Mouse (Mus musculus) megakaryocyte-erythroid progenitor cell, adult 5-6 weeks (primary cell): ENCODE measurements around the gene Fbxl12. TPM values are rescaled to one million over a fixed set of nuclear protein-coding genes. Genes with fewer than 3 reads are reported as not detected.

Experiments used
- ATAC-seq: replicated peaks from 2 replicates; pipeline ENCODE4 v1.8.0; 2016; ENCODE audit warnings: mild to moderate bottlenecking, inconsistent platforms; ENCODE audit not compliant: severe bottlenecking, poor library complexity, low FRiP score, low TSS enrichment
- total RNA-seq, 2 experiments: library from RNA; stranded (forward) in 1 of 2; stranded (reverse) in 1 of 2; fragments of 200-1000, 215-1000 nt in 1 of 2; fragments of >200 nt in 1 of 2; fragmentation: Nextera tagmentation in 1 of 2; gene quantifications; 2 replicates each; pipeline ENCODE4 v1.2.3; 2014 to 2017

Gene Fbxl12
- total RNA-seq, 2 experiments from 2014 or later, result 2.6 to 24.5 TPM

DNA sequence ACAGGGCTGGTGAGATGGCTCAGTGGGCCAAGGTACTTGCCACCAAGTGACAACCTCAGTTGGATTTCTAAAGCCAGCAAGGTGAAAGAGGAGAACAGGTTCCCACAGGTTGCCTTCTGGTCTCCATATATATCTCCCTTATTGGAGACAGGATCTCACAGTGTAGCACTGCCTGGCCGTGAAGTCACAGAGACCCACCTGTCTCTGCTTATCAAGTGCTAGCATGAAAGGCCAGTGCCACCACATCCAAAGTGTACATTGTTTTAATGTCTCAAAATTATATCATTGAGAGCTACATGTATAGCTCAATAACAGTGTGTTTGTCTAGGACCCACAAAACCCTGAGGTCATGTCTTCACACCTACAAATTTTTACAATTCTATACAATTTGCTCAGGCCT is 38.3 kb downstream of the Fbxl12 start:
- no peak for ATAC-seq

DNA sequence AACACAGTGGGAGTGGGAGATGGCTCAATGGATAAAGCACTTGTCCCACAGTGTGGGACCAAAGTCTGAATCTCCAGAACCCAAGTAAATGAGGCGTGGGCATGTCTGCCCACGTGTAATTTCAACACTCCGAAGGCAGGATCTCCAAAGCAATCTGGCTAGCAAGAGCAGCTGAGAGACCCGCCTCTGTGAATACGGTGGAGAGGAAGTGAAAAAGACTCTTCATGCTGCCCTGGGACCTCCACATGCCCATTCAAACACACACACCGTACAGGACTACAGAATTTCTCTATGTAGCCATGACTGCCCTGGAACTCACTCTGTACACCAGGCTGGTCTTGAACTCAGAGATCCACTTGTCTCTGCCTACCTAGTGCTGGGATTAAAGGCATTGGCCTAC is 43.3 kb downstream of the Fbxl12 start:
- ATAC-seq, result no peak

DNA sequence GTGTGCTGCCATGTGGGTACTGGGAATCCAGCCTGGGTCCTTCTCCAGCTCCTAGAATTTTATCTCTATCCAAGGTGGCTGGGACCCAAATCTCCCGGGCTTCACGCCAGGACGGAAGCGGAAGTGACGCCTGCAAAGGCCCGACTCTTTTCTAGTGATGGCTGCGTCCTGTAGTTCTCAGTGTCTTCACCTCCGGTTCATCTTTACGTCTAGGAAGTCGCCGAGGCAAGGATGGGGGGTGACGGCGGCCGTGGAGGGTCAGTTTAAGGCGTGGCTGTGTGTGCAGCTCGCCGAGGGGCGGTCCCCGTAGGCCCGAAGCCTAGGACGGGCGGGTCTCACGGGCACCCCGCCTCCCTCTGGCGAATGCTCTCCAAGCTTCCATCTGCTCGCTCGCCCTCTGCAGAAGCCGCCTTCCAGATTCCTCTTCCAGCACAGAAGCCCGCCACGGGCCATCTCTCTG is 63.4 kb downstream of the Fbxl12 start, which contains the start of gene Zfp846:
Gene Zfp846, plus strand, starts transcription at position 117 of the 460 bp plus-strand sequence.
- ATAC-seq, result peak; percentile 98

DNA sequence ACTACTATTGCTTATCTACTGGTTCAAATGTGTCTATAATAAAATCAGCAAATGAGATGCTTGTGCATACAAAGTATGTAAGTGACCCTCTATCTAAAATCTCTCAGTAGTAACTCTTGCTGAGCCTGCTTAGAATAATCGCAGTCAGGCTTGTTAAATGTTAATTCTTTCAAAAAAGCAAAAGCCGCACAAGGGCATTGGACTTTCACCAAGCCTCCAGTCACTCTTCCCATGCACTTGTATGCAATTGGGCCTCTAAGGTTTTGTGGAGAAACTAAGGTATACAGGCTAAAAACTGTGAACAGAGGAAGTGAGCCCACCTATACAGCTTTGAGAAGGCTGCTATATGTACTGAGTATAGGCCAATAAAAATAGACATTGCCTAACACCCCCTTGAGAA is 68.0 kb downstream of the Fbxl12 start:
- no peak for ATAC-seq

DNA sequence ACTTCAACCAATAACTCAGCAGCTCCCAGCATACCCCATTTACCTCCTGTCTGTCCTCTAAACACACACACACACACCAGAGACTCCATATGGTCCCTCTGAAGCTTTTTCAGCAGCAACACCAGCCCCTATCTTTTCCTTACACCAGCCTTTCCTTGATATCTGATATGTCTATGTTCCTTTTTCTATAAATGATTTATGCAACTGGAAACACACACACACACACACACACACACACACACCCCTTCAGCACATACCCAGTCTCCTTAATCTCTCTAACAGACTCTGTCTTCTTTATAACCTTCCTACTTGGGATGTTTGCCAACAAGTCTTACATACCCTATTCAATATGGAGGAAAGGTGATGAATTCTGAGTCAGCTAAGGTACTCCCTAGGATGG is 73.5 kb downstream of the Fbxl12 start:
- no peak for ATAC-seq

Other genes starting within 250 kb of the Fbxl12 start
- gene Zfp26, start 184.6 kb downstream of the Fbxl12 start, total RNA-seq (2014; fragmentation: Nextera tagmentation), result 27.8 and 32.3 TPM in 2 replicates
- gene Zfp26, start 184.6 kb downstream of the Fbxl12 start, total RNA-seq (2017), result 22.3 and 35.1 TPM in 2 replicates
- 15.2 and 19.6 TPM in 2 replicates for gene Zfp426, start 152.0 kb downstream of the Fbxl12 start, total RNA-seq (2014; fragmentation: Nextera tagmentation)
- 15.0 and 22.3 TPM in 2 replicates for gene Zfp426, start 152.0 kb downstream of the Fbxl12 start, total RNA-seq (2017)
- 48.4 and 54.9 TPM in 2 replicates for gene Zfp266, start 123.3 kb downstream of the Fbxl12 start, total RNA-seq (2014; fragmentation: Nextera tagmentation)
- 46.8 and 47.2 TPM in 2 replicates for gene Zfp266, start 123.3 kb downstream of the Fbxl12 start, total RNA-seq (2017)
- 7.8 and 10.1 TPM in 2 replicates for gene Zfp846, start 63.5 kb downstream of the Fbxl12 start, total RNA-seq (2014; fragmentation: Nextera tagmentation)
- gene Zfp846, start 63.5 kb downstream of the Fbxl12 start, total RNA-seq (2017), result 6.6 and 8.8 TPM in 2 replicates
- 379 and 438 TPM in 2 replicates for gene Ubl5, start 1.9 kb downstream of the Fbxl12 start, total RNA-seq (2014; fragmentation: Nextera tagmentation)
- 101 and 188 TPM in 2 replicates for gene Ubl5, start 1.9 kb downstream of the Fbxl12 start, total RNA-seq (2017)
- 15.2 and 18.6 TPM in 2 replicates for gene Pin1, start 7.3 kb upstream of the Fbxl12 start, total RNA-seq (2014; fragmentation: Nextera tagmentation)
- gene Pin1, start 7.3 kb upstream of the Fbxl12 start, total RNA-seq (2017), result 11.5 and 18.2 TPM in 2 replicates
- not detected in 2 replicates for gene Olfm2, start 101.6 kb upstream of the Fbxl12 start, total RNA-seq (2014; fragmentation: Nextera tagmentation)
- not detected in 2 replicates for gene Olfm2, start 101.6 kb upstream of the Fbxl12 start, total RNA-seq (2017)
- gene Col5a3, start 170.3 kb upstream of the Fbxl12 start, total RNA-seq (2014; fragmentation: Nextera tagmentation), result not detected in 2 replicates
- gene Col5a3, start 170.3 kb upstream of the Fbxl12 start, total RNA-seq (2017), result not detected in 2 replicates
- not detected in 2 replicates for gene Rdh8, start 173.7 kb upstream of the Fbxl12 start, total RNA-seq (2014; fragmentation: Nextera tagmentation)
- not detected in 2 replicates for gene Rdh8, start 173.7 kb upstream of the Fbxl12 start, total RNA-seq (2017)
- 37.9 and 44.3 TPM in 2 replicates for gene A230050P20Rik, start 223.9 kb upstream of the Fbxl12 start, total RNA-seq (2014; fragmentation: Nextera tagmentation)
- gene A230050P20Rik, start 223.9 kb upstream of the Fbxl12 start, total RNA-seq (2017), result 11.9 and 24.0 TPM in 2 replicates
- 1.1 and 2.7 TPM in 2 replicates for gene Angptl6, start 235.0 kb upstream of the Fbxl12 start, total RNA-seq (2014; fragmentation: Nextera tagmentation)
- gene Angptl6, start 235.0 kb upstream of the Fbxl12 start, total RNA-seq (2017), result 0.42 TPM in 1 of 2 replicates, not detected in the other
- gene Ppan, start 243.4 kb upstream of the Fbxl12 start, total RNA-seq (2014; fragmentation: Nextera tagmentation), result 127 and 174 TPM in 2 replicates
- gene Ppan, start 243.4 kb upstream of the Fbxl12 start, total RNA-seq (2017), result 154 and 175 TPM in 2 replicates